Mouse (Mus musculus) limb, embryonic 12.5 days (tissue): ENCODE measurements around the gene Nhlrc4. TPM values are rescaled to one million over a fixed set of nuclear protein-coding genes. Genes with fewer than 3 reads are reported as not detected.
A peak's percentile ranks its signal among the peaks of the same experiment; 100 is the strongest.

Experiments used
- ATAC-seq: fragments of 200-750 bp; cut with Nextera tagmentation; 2 replicates; pipeline ENCODE4 v1.8.0; 2017; ENCODE audit warnings: low read depth, moderate TSS enrichment; ENCODE audit not compliant: insufficient number of reproducible peaks, insufficient read depth, low FRiP score, low TSS enrichment
- H3K27ac ChIP-seq: fragments of 300-500 bp; sonication (generic); 2 replicates; pipeline ENCODE4 v1.5.1; 2016; ENCODE audit warnings: mild to moderate bottlenecking, moderate library complexity
- H3K27me3 ChIP-seq: fragments of 300-500 bp; sonication (generic); 2 replicates; pipeline ENCODE4 v1.6.1; 2016; ENCODE audit warnings: mild to moderate bottlenecking, moderate library complexity
- H3K36me3 ChIP-seq: fragments of 300-500 bp; sonication (generic); 2 replicates; pipeline ENCODE4 v1.6.1; 2016; ENCODE audit warnings: mild to moderate bottlenecking, moderate library complexity
- H3K4me1 ChIP-seq: fragments of 300-500 bp; sonication (generic); replicated peaks from 2 replicates; pipeline ENCODE4 v1.6.1; 2016
- H3K4me2 ChIP-seq: fragments of 300-500 bp; sonication (generic); 2 replicates; pipeline ENCODE4 v1.6.1; 2016; ENCODE audit warnings: mild to moderate bottlenecking, moderate library complexity
- H3K4me3 ChIP-seq: fragments of 300-500 bp; sonication (generic); replicated peaks from 2 replicates; pipeline ENCODE4 v1.5.1; 2016; ENCODE audit warnings: mild to moderate bottlenecking
- H3K9ac ChIP-seq: fragments of 300-500 bp; sonication (generic); replicated peaks from 2 replicates; pipeline ENCODE4 v1.6.1; 2016; ENCODE audit warnings: mild to moderate bottlenecking, moderate library complexity
- H3K9me3 ChIP-seq: fragments of 300-500 bp; sonication (generic); 2 replicates; pipeline ENCODE4 v1.6.1; 2016; ENCODE audit warnings: mild to moderate bottlenecking, moderate library complexity
- WGBS: fragments of 180-500 bp; shearing (Covaris S2); methylation state at CpG from one replicate; pipeline ENCODE4 v1.1.7; 2016; 5-methylcytosine and 5-hydroxymethylcytosine counted together
- polyA plus RNA-seq: library from polyadenylated mRNA; unstranded; fragments of >200 nt; fragmentation: Nextera tagmentation; extraction: Ambion mirVana; gene quantifications from 2 replicates; pipeline ENCODE4 v1.2.1, GENCODE M21; 2016

Gene Nhlrc4
- polyA plus RNA-seq, 1 experiment from 2014 or later, result 0.13 TPM

DNA sequence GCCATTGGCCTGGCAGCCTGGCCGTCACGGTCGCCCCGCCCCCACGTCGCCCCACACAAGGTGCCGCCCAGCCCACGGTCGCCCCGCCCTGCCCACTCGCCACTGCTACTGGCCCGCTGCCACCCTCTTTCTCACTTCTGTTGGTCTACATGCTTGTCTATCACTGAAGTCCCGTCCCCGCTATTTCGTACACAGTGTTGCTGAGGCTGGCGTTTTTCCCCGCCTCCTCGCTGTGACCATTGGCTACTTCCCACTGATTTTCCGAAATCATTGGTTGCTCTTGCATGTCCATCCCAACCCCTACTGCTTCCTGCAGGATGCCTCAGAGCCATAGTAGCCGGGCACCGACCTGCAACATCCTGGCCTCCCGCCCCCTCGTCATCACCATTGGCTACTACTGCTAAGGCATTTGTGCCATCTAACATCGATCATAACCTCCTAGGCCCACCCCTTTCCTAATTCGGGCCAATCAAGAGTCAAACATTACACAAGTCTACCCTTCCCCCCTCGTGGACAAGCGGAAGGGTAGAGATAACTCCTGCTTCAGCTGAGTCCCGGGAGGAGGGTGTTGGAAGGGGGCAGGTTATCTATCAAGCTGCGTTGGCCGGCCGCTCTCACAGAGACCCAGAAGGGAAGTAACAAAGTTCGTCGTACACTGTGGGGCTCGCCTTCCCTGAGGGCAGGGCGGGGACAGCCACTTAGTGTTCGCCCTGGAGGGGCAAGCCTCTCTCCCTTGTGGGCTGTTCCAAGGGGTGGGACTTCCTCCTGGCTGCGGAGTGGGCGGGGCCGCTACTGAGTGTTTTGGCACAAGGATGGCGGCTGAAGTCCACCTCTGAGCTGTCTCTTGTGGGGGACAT lies 24.7 kb downstream of the Nhlrc4 start:
- H3K9me3 ChIP-seq, result no peaks in the 10 kb centered on the region
- ATAC-seq, result peak; percentile 98
- peak overlapping the region; percentile 92 for H3K27ac ChIP-seq
- 1% methylated on average over 34 of the region's 40 CpGs for WGBS
- H3K4me2 ChIP-seq, result peak overlapping the region; percentile 91
- H3K9ac ChIP-seq, result peak overlapping the region; percentile 87
- no peaks in the 10 kb centered on the region for H3K27me3 ChIP-seq
- peaks cover 25% of the 10 kb centered on the region for H3K4me1 ChIP-seq
- peaks cover 12% of the 10 kb centered on the region; the same call in 1 of the 2 replicates for H3K36me3 ChIP-seq
- H3K4me3 ChIP-seq, result peak overlapping the region; percentile 96

DNA sequence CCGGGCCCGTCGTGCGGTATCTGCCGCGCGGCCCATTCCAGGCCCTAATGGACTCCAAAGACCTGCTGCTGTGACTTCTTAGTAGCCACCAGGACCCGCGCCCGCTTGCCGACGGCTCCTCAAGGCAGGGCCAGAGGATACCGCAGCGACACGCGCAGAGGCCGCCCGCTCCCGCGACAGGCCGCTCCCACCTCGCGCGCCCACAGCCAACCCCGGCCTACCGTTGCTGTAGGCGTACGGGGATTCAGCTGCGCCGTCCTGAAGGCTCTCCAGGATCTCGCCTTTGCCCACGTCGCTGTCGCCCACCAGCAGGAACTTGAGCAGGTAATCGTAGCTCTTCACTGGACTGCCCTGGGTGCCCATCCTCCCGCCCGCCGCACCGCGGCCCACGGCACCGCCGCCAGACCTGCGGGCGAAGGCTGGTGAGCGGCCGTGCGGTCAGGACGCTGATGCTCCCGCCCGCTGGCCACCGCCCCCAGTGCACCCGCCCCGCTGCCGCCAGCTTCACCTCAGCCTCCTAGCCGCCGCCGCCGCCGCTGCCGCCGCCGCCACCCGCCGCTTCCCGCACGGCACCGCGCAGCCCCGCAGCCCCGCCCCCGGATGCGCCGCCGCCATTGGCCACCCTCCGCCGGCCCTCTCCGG lies 25.5 kb downstream of the Nhlrc4 start, which contains the start of gene Rab40c:
TSS of gene Rab40c (minus strand) at position 584 of the 642 bp plus-strand sequence.
- Histone ChIP-seq H3K4me1 (peaks cover 25% of the 10 kb centered on the region), H3K9me3 (no peaks in the 10 kb centered on the region), H3K9ac (peak within 1 kb of the TSS; percentile 87), H3K36me3 (peaks cover 12% of the 10 kb centered on the region), H3K4me3 (peak within 1 kb of the TSS; percentile 96), H3K27me3 (no peaks in the 10 kb centered on the region), H3K27ac (peak within 1 kb of the TSS; percentile 92), H3K4me2 (peak within 1 kb of the TSS; percentile 91)
- under 1% methylated on average over 52 of the region's 78 CpGs for WGBS
- no peak for ATAC-seq

DNA sequence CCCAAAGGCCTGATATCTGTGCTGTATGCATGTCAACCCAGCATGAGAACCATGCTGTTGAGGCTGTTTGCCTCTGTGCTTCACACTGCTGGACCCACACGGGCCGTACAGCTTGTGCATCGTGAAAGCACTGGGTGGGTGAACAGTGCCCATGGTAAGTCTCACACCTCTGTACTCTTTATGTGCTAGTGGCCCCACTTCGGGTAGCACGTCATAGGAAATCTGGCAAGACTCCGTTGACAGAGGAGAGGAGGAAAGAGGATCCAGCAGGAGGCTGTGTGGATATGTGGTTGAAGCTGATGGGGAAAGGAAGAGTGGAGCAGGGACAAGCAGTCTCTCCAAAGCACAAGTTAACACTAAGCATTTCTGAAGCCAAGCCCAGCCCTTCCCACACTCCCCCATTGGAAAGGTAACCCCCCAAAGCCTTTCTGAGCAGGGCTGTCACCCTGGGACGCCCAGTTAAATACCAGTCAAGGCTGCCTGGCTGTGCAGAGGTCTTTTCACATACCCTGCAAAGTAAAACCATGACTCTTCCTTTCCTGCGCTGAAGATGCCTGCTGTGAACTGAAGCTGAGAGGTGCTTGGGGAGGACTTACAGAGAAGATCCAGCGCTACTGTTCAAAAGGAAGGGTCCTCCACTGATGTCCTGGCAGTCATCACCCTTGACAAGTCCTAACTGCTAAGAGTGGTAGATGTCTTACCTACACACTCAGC lies 26.6 kb downstream of the Nhlrc4 start:
- WGBS, result 80% methylated on average over 9 of the region's 9 CpGs

DNA sequence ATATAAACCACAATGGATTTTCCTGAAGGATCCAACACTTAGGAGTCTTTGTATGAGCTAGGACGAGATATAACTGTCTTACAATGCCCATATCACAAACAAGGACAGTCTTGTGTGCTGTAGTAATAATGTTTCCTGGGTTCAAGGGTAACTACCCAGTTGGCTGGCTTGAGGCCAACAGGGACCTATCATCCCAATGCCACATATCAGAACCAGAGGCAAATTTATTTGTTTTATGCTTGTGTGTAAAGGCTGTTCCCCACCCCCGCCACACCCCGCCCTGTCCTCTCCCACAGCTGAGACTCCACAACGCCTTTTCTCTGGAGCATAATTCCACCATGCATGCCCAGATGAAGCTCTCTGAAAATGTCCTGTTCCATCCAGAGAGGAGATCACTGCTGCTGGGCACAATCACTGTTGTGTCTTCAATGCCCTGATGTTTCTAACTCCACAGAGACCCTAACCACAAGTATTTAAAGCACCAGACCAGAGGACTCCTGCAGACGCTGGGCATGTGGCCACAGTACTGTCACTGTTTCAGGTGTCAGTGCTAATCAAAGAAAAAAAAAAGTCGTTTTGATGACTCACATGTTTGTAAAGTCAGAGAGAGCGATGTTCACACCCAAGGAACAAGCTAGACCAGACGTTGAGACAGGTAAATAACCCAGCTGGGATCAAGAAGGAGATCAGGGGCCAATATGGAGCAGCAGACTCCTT lies 27.7 kb downstream of the Nhlrc4 start:
- H3K9ac ChIP-seq, result no peak overlapping the region
- no peak for ATAC-seq
- peaks cover 25% of the 10 kb centered on the region for H3K4me1 ChIP-seq
- peaks cover 22% of the 10 kb centered on the region for H3K36me3 ChIP-seq
- no peak overlapping the region for H3K4me3 ChIP-seq
- no peaks in the 10 kb centered on the region for H3K9me3 ChIP-seq
- WGBS, result 84% methylated on average over 8 of the region's 8 CpGs
- no peak overlapping the region for H3K27ac ChIP-seq
- H3K4me2 ChIP-seq, result no peak overlapping the region
- H3K27me3 ChIP-seq, result no peaks in the 10 kb centered on the region

More for the DNA sequence above, 26.6 kb downstream of the Nhlrc4 start:
- peak overlapping the region; percentile 91 for H3K4me2 ChIP-seq
- no peak overlapping the region for H3K27ac ChIP-seq
- H3K4me3 ChIP-seq, result peak overlapping the region; percentile 96
- ATAC-seq, result no peak
- peak overlapping the region; percentile 87 for H3K9ac ChIP-seq
- H3K4me1 ChIP-seq, result peaks cover 25% of the 10 kb centered on the region
- no peaks in the 10 kb centered on the region for H3K27me3 ChIP-seq
- H3K9me3 ChIP-seq, result no peaks in the 10 kb centered on the region
- peaks cover 19% of the 10 kb centered on the region for H3K36me3 ChIP-seq

DNA sequence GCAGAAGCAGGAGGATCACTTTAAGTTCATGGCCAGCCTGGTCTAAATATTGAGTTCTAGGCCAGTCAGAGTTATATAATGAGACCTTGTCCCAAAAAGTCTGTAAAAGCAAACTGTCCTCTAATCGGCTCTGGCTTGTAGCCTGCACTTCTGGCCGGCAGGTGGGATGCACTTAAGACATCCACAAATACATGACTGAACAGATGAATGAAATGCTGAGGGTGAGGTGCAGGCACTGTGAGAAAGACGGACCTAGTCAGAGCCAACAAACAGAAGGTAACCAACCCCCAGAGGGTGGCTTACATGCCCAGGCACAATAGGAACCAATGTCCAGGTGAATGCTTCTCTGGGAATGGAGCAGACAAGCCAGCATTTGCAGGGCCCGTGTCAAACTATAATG lies 30.5 kb downstream of the Nhlrc4 start:
- Histone ChIP-seq H3K4me1 (peaks cover 16% of the 10 kb centered on the region), H3K27ac (no peak overlapping the region), H3K4me3 (no peak overlapping the region), H3K27me3 (no peaks in the 10 kb centered on the region), H3K9ac (no peak overlapping the region), H3K4me2 (no peak overlapping the region), H3K9me3 (no peaks in the 10 kb centered on the region), H3K36me3 (peaks cover 33% of the 10 kb centered on the region)
- WGBS, result 89% methylated on average over 4 of the region's 4 CpGs
- no peak for ATAC-seq

DNA sequence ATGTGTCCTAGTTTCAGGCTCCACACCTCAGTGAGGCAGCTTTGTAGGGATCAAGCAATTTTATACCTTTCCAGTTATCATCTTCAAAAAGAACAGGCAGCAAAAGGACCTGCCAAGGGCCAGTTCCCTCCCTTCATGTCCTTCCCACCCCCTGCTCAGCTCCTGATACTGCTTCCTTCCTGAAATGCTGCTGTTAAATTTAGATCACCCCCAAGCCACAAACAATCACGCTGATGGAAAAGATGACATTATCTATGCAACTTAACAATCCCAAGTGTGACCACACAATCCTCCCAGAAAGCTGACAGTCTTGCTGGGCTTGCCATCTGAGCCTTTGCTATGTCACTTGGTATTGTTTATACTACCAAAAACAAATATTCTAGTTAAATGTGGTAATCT lies 30.9 kb downstream of the Nhlrc4 start:
- 76% methylated on average over 1 of the region's 1 CpGs for WGBS
- H3K9ac ChIP-seq, result no peak overlapping the region
- no peaks in the 10 kb centered on the region for H3K27me3 ChIP-seq
- no peak for ATAC-seq
- no peaks in the 10 kb centered on the region for H3K9me3 ChIP-seq
- peaks cover 15% of the 10 kb centered on the region for H3K4me1 ChIP-seq
- no peak overlapping the region for H3K4me3 ChIP-seq
- H3K36me3 ChIP-seq, result peaks cover 33% of the 10 kb centered on the region
- H3K27ac ChIP-seq, result no peak overlapping the region
- no peak overlapping the region for H3K4me2 ChIP-seq

DNA sequence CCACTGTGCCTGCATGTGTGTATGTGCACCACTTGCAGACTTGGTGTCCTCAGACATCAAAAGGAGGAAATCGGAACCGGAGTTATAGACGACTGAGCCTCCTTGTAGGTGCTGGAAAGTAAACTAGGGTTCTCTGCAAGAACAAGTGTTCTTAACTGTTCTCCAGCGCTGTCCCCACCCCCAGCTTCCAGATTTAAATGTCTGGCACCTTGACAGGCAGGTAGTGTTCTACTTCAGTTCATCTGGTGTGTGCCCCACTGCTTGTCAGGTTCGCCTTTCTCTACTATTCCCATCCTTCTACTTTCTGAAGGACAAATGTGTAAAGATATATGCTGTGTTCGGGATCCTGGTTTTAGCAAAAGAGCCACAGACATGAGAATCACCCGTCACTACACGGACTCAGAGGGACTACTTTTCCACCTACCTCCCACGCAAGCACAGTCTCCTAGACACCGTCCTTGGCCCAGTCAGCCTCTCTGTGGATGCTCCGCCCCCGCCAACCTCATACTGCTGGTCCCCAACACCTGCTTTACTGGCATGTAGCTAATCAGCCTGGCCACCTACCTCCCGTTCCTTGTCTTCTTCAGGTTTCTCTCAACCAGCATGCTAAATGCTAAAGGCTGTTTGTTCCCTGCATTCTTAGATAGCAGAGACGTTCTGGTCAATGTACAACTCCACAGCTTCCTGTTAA lies 31.4 kb downstream of the Nhlrc4 start:
- Histone ChIP-seq H3K36me3 (peaks cover 33% of the 10 kb centered on the region), H3K27me3 (no peaks in the 10 kb centered on the region), H3K4me3 (no peak overlapping the region), H3K27ac (no peak overlapping the region), H3K9ac (no peak overlapping the region), H3K9me3 (no peaks in the 10 kb centered on the region), H3K4me2 (no peak overlapping the region), H3K4me1 (peaks cover 9% of the 10 kb centered on the region)
- 90% methylated on average over 14 of the region's 14 CpGs for WGBS
- ATAC-seq, result no peak

DNA sequence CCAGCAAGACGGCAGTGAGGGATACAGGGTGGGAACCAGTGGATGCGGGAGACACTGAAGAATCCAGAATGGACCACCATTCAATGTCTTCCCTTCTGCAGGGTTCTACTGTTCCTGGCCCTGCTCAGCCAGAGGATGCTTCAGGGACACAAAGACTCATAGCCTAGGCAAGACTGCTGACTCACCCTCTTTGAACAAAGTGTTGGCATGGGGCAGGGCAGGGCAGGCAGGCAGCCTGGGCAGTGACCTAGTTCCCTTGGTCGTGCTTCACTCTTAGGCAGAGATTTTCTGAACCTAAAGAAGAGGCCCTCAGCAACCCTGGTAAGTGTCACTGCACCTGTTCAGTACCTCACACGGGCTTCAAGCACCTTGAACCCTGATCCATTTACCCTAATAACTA lies 32.9 kb downstream of the Nhlrc4 start:
- no peak for ATAC-seq
- WGBS, result 91% methylated on average over 4 of the region's 4 CpGs

DNA sequence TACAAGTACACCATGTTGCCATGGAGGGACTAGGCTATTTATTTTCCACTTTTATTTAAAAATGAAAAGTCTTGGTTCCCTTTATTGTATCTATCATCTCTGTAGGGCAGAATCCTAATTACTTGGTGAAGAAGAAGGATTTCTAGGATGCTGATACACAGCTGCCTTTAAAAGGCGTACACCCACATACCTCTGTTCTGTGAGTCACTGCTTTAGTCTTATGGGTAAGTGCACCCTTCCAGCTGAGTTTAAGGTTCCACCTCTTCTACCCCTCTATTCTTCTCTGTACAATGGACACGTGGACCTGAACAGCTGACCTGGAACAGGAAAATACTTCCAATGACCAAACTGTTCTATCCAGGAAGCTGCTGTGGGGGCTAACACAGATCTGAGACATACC lies 37.1 kb downstream of the Nhlrc4 start:
- H3K4me3 ChIP-seq, result no peak overlapping the region
- 87% methylated on average over 2 of the region's 2 CpGs for WGBS
- ATAC-seq, result no peak

More for the DNA sequence above, 32.9 kb downstream of the Nhlrc4 start:
- Histone ChIP-seq H3K27ac (no peak overlapping the region), H3K9me3 (no peaks in the 10 kb centered on the region), H3K36me3 (peaks cover 28% of the 10 kb centered on the region), H3K4me1 (no peaks in the 10 kb centered on the region), H3K27me3 (no peaks in the 10 kb centered on the region), H3K4me3 (no peak overlapping the region), H3K4me2 (no peak overlapping the region), H3K9ac (no peak overlapping the region)

DNA sequence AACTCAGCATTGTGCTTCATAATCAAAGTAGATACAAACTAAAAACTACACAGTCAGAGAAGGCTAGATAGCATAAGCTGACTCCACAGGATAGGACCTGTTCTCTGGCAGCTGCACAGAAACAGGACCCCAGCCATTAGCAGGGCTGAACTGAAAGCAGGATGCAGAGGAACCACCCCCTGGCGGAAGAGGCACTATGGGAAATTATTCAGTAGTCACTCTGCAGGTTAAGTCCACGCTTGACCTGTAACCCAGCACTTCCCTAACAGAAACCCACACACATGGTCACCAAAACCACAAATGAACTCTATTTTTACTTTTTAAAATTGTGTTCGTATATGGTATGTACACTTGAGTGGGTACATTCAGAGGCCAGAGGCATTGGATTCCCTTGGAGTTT lies 41.7 kb downstream of the Nhlrc4 start:
- no peak overlapping the region for H3K4me3 ChIP-seq
- WGBS, result 90% methylated on average over 3 of the region's 3 CpGs
- no peak overlapping the region for H3K27ac ChIP-seq
- H3K27me3 ChIP-seq, result no peaks in the 10 kb centered on the region
- no peaks in the 10 kb centered on the region for H3K4me1 ChIP-seq
- peaks cover 20% of the 10 kb centered on the region for H3K36me3 ChIP-seq
- H3K9me3 ChIP-seq, result no peaks in the 10 kb centered on the region; the same call in 1 of the 2 replicates
- H3K9ac ChIP-seq, result no peak overlapping the region
- ATAC-seq, result no peak
- no peak overlapping the region for H3K4me2 ChIP-seq

More for the DNA sequence above, 37.1 kb downstream of the Nhlrc4 start:
- Histone ChIP-seq H3K36me3 (peaks cover 22% of the 10 kb centered on the region), H3K4me1 (no peaks in the 10 kb centered on the region), H3K9ac (no peak overlapping the region), H3K27ac (no peak overlapping the region), H3K27me3 (no peaks in the 10 kb centered on the region), H3K4me2 (no peak overlapping the region), H3K9me3 (no peaks in the 10 kb centered on the region)
